Mouse (Mus musculus): ENCODE results near the gene Prelid3b. TPM values are rescaled to one million over a fixed set of nuclear protein-coding genes. Genes with fewer than 3 reads are reported as not detected.

Gene Prelid3b
- polyA plus RNA-seq (2014; fragmentation: Nextera tagmentation; extraction: Ambion mirVana), result 116 and 117 TPM in 2 replicates

- TF ChIP-seq CTCF (IDR thresholded peaks at IDR 0.05; ENCODE audit: low read depth), result no peak; the same call in 1 of the 2 replicates
- H3K4me1 ChIP-seq (ENCODE audit: insufficient read depth), result no peaks in the 10 kb centered on the region
- peak within 1 kb of the TSS; percentile 78 for H3K9ac ChIP-seq
- peak within 1 kb of the TSS; percentile 77 for H3K27ac ChIP-seq (ENCODE audit: low read depth)
- H3K4me3 ChIP-seq (ENCODE audit: low read depth, low read length), result peak within 1 kb of the TSS; percentile 84
- H3K4me2 ChIP-seq, result peak within 1 kb of the TSS; percentile 83
- H3K9me3 ChIP-seq (ENCODE audit: low read depth, low read length), result no peaks in the 10 kb centered on the region
- DNase-seq (peak; percentile 100), ATAC-seq (ENCODE audit: insufficient read depth) (peak; percentile 97)
- H3K36me3 ChIP-seq (ENCODE audit: insufficient read depth), result peaks cover 20% of the 10 kb centered on the region; the same call in 1 of the 2 replicates
- under 1% methylated on average over 53 of the region's 53 CpGs for WGBS
- H3K27me3 ChIP-seq (ENCODE audit: insufficient read depth, low read length), result no peaks in the 10 kb centered on the region
Measured at GRCm38 (mm10) chr2:174472818-174473549, at the start of gene Prelid3b. TSS of gene Prelid3b (minus strand) at chr2:174473081.

GRCm38 (mm10) chr2:174522134-174522533 lies 49.3 kb upstream of the Prelid3b start:
- WGBS, result 82% methylated on average over 3 of the region's 3 CpGs
- Histone ChIP-seq H3K4me1 (ENCODE audit: insufficient read depth) (no peaks in the 10 kb centered on the region), H3K9ac (no peak overlapping the region), H3K27me3 (ENCODE audit: insufficient read depth, low read length) (no peaks in the 10 kb centered on the region), H3K4me2 (no peak overlapping the region), H3K4me3 (ENCODE audit: low read depth, low read length) (no peak overlapping the region), H3K9me3 (ENCODE audit: low read depth, low read length) (no peaks in the 10 kb centered on the region), H3K36me3 (ENCODE audit: insufficient read depth) (no peaks in the 10 kb centered on the region), H3K27ac (ENCODE audit: low read depth) (no peak overlapping the region)
- no peak for TF ChIP-seq CTCF (IDR thresholded peaks at IDR 0.05; ENCODE audit: low read depth)
- DNase-seq (no peak), ATAC-seq (ENCODE audit: insufficient read depth) (no peak)

- Histone ChIP-seq H3K9me3 (ENCODE audit: low read depth, low read length) (no peaks in the 10 kb centered on the region), H3K27me3 (ENCODE audit: insufficient read depth, low read length) (no peaks in the 10 kb centered on the region), H3K36me3 (ENCODE audit: insufficient read depth) (no peaks in the 10 kb centered on the region), H3K9ac (no peak overlapping the region), H3K4me2 (no peak overlapping the region), H3K27ac (ENCODE audit: low read depth) (no peak overlapping the region), H3K4me1 (ENCODE audit: insufficient read depth) (no peaks in the 10 kb centered on the region), H3K4me3 (ENCODE audit: low read depth, low read length) (no peak overlapping the region)
- ATAC-seq (ENCODE audit: insufficient read depth) (peak; percentile 35; the same call in 1 of the 2 replicates), DNase-seq (no peak)
- WGBS, result 60% methylated on average over 8 of the region's 8 CpGs
- TF ChIP-seq CTCF (IDR thresholded peaks at IDR 0.05; ENCODE audit: low read depth), result no peak
Measured at GRCm38 (mm10) chr2:174517141-174518079, 44.5 kb upstream of the Prelid3b start.

- Histone ChIP-seq H3K4me1 (ENCODE audit: insufficient read depth) (no peaks in the 10 kb centered on the region), H3K36me3 (ENCODE audit: insufficient read depth) (no peaks in the 10 kb centered on the region), H3K4me3 (ENCODE audit: low read depth, low read length) (no peak overlapping the region), H3K27me3 (ENCODE audit: insufficient read depth, low read length) (no peaks in the 10 kb centered on the region), H3K9ac (no peak overlapping the region), H3K4me2 (no peak overlapping the region), H3K27ac (ENCODE audit: low read depth) (no peak overlapping the region), H3K9me3 (ENCODE audit: low read depth, low read length) (no peaks in the 10 kb centered on the region)
- DNase-seq (no peak), ATAC-seq (ENCODE audit: insufficient read depth) (no peak)
- no peak for TF ChIP-seq CTCF (IDR thresholded peaks at IDR 0.05; ENCODE audit: low read depth)
- WGBS, result 53% methylated on average over 4 of the region's 4 CpGs
Measured at GRCm38 (mm10) chr2:174514887-174515286, 42.0 kb upstream of the Prelid3b start.

- DNase-seq (peak; percentile 43), ATAC-seq (ENCODE audit: insufficient read depth) (peak; percentile 58)
- no peak overlapping the region for H3K4me2 ChIP-seq
- peak overlapping the region; percentile 67 for H3K27ac ChIP-seq (ENCODE audit: low read depth)
- no peaks in the 10 kb centered on the region for H3K4me1 ChIP-seq (ENCODE audit: insufficient read depth)
- H3K36me3 ChIP-seq (ENCODE audit: insufficient read depth), result no peaks in the 10 kb centered on the region
- no peak overlapping the region for H3K4me3 ChIP-seq (ENCODE audit: low read depth, low read length)
- 66% methylated on average over 5 of the region's 5 CpGs for WGBS
- no peaks in the 10 kb centered on the region for H3K9me3 ChIP-seq (ENCODE audit: low read depth, low read length)
- no peaks in the 10 kb centered on the region for H3K27me3 ChIP-seq (ENCODE audit: insufficient read depth, low read length)
- TF ChIP-seq CTCF (IDR thresholded peaks at IDR 0.05; ENCODE audit: low read depth), result no peak
- H3K9ac ChIP-seq, result no peak overlapping the region
Measured at GRCm38 (mm10) chr2:174513827-174514226, 40.9 kb upstream of the Prelid3b start.

GRCm38 (mm10) chr2:174509825-174510224 lies 36.9 kb upstream of the Prelid3b start:
- Histone ChIP-seq H3K27me3 (ENCODE audit: insufficient read depth, low read length) (no peaks in the 10 kb centered on the region), H3K27ac (ENCODE audit: low read depth) (no peak overlapping the region), H3K9me3 (ENCODE audit: low read depth, low read length) (no peaks in the 10 kb centered on the region), H3K9ac (no peak overlapping the region), H3K36me3 (ENCODE audit: insufficient read depth) (no peaks in the 10 kb centered on the region), H3K4me2 (no peak overlapping the region), H3K4me1 (ENCODE audit: insufficient read depth) (no peaks in the 10 kb centered on the region), H3K4me3 (ENCODE audit: low read depth, low read length) (no peak overlapping the region)
- no peak for ATAC-seq (ENCODE audit: insufficient read depth)
- no peak for DNase-seq
- TF ChIP-seq CTCF (IDR thresholded peaks at IDR 0.05; ENCODE audit: low read depth), result no peak
- 83% methylated on average over 8 of the region's 8 CpGs for WGBS

GRCm38 (mm10) chr2:174507998-174508397 lies 35.1 kb upstream of the Prelid3b start:
- peak; percentile 28; the same call in 1 of the 2 replicates for ATAC-seq (ENCODE audit: insufficient read depth)

More at GRCm38 (mm10) chr2:174507998-174508397, 35.1 kb upstream of the Prelid3b start:
- H3K27ac ChIP-seq (ENCODE audit: low read depth), result no peak overlapping the region
- no peaks in the 10 kb centered on the region for H3K36me3 ChIP-seq (ENCODE audit: insufficient read depth)
- whole genome bisulfite sequencing, result 61% methylated on average over 4 of the region's 4 CpGs
- H3K4me2 ChIP-seq, result no peak overlapping the region
- no peak overlapping the region for H3K9ac ChIP-seq
- DNase-seq, result peak; percentile 9
- no peak overlapping the region for H3K4me3 ChIP-seq (ENCODE audit: low read depth, low read length)
- TF ChIP-seq CTCF (IDR thresholded peaks at IDR 0.05; ENCODE audit: low read depth), result no peak
- no peaks in the 10 kb centered on the region for H3K27me3 ChIP-seq (ENCODE audit: insufficient read depth, low read length)
- no peaks in the 10 kb centered on the region for H3K4me1 ChIP-seq (ENCODE audit: insufficient read depth)
- no peaks in the 10 kb centered on the region for H3K9me3 ChIP-seq (ENCODE audit: low read depth, low read length)
